Mouse (Mus musculus) adrenal gland, adult 2 months (tissue): Measurements from ENCODE around the gene Trmt1. TPM values are rescaled to one million over a fixed set of nuclear protein-coding genes. Genes with fewer than 3 reads are reported as not detected.

ENCODE experiments used
- DNase-seq: peaks from one replicate; pipeline ENCODE4 v3.0.0; 2021
- polyA plus RNA-seq: library from polyadenylated mRNA; depleted of rRNA; stranded (reverse); fragments of >200 nt; gene quantifications from 2 replicates; pipeline ENCODE4 v1.2.3, GENCODE M21; 2012
- total RNA-seq, 2 experiments: library from RNA; stranded (reverse); gene quantifications; 2 replicates each; pipeline ENCODE4 v1.2.3; 2021

The Trmt1 gene
- total and polyA plus RNA-seq, 3 experiments = 57.0 to 160 (median 68.5) TPM

GRCm38 (mm10) chr8:84731371-84732177 lies 45.5 kb downstream of the Trmt1 start:
- DNase-seq = no peak

DNA sequence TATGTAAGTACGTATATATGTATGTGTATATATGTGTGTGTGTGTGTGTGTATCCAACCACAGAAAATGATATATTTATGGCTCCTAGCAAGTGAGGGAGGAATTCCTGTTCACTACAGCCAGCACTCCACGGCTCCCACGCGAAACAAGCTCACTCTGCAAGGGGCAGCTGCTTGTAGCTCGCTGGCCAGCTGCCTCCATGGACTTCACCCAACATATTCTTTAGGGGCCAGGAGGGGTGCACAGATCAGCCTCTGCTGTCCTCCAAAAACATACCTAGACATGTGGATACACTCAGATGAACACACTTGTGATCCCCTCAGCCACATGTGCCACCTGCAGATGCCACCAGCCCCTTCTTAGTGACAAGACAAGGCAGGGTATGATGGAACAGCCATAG lies 46.4 kb downstream of the Trmt1 start:
- DNase-seq = no peak

- DNase-seq = no peak
Observed at GRCm38 (mm10) chr8:84732996-84733395, 46.9 kb downstream of the Trmt1 start.

DNA sequence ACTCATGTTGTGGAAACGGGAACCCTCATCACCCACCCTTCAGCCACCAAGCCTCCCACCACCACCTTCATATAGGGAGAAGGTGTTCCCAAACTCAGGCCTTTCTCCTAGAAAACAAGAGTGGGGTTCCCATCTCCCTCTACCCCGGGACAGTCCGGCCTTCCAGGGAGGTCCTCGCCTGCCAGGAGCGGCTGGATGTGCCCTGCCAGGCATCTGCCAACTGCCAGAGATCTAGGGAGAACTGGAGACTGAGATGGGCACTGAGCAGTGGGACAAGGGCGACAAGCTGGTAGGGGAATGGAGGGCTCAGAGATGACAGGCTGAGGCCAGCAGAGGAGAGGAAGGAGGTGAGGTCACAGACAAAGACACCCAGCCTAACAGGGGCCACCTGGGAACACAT lies 47.9 kb downstream of the Trmt1 start:
- no peak for DNase-seq

DNA sequence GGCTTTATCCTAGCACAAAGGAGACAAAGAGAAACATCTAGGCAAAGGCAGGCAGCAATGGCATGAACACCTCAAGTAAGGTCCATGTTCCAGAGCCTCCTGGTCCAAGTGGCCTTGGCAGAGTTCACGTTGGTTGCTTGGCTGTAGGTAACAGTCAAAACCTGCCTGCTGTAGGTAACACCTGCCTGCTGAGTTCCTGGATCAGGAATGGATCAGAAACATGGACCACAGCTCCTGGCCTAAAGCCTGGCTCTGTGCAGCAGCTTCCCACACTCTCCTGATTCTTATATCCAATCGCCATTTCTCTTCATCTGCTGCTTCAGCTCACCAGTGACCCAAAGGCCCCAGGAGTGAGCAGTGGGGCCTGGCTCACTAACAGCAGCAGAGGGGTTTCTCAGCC lies 48.6 kb downstream of the Trmt1 start:
- DNase-seq = no peak

DNA sequence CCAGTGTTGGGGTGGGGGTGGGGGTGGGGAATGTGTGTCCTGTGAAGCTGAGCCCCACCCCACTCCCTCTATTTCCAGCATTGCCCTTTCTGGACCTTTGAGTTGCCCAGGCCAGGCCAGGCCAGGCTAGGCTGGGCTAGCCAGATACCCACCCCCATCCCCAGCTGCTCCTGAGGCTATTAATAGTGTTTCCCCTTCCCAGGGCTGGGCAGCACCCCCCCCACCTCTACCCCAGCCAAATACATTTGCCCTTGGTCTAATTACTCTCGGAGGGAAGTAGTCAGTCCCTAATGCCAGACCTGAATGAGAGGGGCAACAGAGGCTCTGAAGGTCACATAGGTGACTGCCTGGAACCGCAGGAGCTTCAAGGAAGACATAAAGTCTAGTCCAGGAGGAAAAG lies 49.5 kb downstream of the Trmt1 start:
- no peak for DNase-seq

- DNase-seq = no peak
Observed at GRCm38 (mm10) chr8:84736521-84736920, 50.4 kb downstream of the Trmt1 start.

- DNase-seq = peak; percentile 71
Observed at GRCm38 (mm10) chr8:84737608-84738007, 51.5 kb downstream of the Trmt1 start.

GRCm38 (mm10) chr8:84738266-84738665 lies 52.2 kb downstream of the Trmt1 start:
- DNase-seq = no peak

- DNase-seq = no peak
Observed at GRCm38 (mm10) chr8:84738715-84739400, 52.8 kb downstream of the Trmt1 start.

- no peak for DNase-seq
Observed at GRCm38 (mm10) chr8:84739401-84739742, 53.3 kb downstream of the Trmt1 start.

- DNase-seq = no peak
Observed at GRCm38 (mm10) chr8:84740895-84741843, 55.1 kb downstream of the Trmt1 start.

- DNase-seq = no peak
Observed at GRCm38 (mm10) chr8:84742171-84743053, 56.3 kb downstream of the Trmt1 start.

DNA sequence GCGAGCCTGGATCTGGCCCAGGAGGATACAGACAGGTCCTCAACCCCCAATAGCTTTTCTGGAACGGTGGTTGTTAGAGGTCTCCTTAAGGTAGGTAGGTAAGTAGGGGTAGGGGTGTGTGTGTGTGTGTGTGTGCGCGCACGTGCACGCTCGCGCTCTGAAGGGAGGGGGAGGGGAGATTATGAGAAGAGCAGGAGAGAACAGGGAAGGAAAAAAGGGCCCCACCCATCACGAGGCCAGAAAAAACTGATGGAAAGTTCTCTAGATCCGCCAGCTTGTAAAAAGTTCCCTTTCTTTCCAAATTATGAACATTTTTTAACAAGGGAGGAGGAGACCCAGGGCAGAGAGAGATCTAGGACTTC lies 56.9 kb downstream of the Trmt1 start:
- no peak for DNase-seq

DNA sequence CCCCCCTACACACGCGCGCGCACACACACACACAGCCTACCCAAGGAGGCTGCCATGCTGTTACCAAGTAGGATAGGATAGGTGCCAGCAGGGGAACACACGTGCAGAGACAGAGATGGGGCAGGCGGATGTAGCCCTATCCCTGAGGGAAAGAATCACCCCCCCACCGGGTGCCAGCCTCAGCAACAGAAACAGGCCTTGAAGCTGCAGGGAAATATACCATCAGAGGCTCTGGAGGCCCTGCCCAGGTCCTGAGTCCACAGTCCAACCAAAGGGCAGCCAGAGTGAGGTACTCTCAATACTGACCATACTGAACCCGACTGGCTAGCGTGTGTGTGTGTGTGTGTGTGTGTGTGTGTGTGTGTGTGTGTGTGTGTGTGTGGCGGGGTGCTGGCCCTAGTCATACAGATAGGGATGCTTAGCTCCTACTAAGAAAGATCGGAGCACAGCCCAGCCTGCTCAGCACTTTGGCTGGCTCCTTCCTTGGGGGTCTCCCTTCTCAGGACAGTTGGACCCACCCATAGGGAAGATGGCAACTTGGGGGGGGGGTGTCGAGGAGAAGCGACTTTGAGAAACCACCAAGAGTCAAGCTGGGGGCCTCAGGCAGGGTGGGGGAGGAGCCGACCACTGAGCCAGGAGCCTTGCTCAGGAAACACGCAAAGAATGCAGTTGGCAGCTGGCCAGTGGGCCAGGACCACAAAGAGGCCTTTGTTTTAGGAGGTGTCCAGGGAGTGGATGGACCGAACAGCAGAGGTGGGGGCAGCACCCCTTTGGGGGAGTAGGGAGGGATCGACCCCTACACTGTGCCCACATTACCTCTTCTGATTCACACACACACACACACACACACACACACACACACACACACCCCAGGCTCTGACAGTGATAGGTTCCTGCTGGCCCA lies 57.7 kb downstream of the Trmt1 start:
- DNase-seq = peak; percentile 59

DNA sequence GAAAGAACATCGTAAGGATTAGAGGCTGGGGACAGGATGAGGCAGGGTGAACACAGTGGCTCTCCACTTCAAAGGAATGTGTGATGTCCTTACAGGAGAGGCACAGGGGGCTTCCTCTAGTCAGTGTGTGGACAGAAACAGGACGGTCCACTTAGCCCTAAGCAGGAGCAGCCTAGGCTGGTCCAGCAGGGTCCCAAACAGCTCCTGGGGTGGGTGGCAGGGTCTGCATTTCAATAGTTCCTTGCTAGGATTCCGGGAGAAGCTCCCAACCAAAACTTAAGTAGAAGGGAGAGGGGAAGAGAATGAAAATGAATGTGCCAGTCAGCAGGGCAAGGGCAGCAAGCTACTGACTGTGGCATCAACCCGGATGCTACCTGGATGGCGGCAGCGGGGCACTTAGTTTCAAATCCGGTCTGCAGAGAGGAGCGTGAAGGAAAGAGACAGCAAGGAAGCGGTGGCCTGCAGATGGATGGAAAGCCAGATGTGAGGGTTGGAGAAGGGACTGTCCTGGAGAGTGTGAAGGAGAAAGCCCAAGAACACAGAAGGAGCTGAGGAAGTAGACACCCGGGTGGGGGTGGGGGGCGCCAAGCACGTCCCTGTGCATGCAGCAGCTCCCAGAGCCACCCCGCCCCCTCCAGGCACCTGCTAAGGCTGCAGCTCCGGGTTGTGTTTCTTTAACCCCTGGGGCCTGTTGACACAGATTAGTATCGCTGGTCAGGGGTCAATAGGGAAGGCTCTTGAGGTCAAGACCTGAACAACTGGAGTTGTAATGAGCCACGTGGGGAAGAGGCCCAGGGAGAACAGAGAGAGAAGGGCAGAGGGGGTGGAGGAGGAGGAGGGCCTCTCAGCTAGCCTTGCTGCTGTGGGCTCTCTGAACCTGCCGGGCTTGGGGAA lies 59.2 kb downstream of the Trmt1 start:
- no peak for DNase-seq
